Mouse (Mus musculus): ENCODE measurements at regions not wholly inside any gene's neighbourhood (a gene's known extent, or its start where the extent isn't known, plus 50 kb on each side); places are given as distances from the start of the nearest gene placed in this dataset.

- DNase-seq, result no peak
These were observed 71.3 kb upstream of the Cep162 start for GRCm38 (mm10) chr9:87326374-87327295.

- DNase-seq, result no peak
These were observed 68.4 kb upstream of the Cep162 start for GRCm38 (mm10) chr9:87323690-87324089.

DNA sequence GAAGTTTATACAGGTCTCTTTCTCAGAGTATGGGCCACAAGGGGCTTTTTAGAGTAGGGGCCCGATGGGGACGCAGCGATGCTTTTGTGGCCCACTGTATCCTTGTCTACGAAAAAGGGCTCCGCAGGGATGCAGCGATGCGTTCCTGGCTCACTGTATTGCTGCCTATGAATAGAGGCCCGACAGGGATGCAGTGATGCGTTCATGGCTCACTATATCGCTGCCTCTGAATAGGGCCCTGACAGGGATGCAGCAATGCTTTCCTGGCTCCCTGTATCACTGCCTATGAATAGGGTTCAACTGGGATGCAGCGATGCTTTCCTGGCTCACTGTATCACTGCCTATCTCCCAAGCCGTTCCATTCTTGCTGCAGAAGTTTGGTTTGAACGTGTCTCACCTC lies 65.4 kb upstream of the Cep162 start:
- DNase-seq, result no peak

DNA sequence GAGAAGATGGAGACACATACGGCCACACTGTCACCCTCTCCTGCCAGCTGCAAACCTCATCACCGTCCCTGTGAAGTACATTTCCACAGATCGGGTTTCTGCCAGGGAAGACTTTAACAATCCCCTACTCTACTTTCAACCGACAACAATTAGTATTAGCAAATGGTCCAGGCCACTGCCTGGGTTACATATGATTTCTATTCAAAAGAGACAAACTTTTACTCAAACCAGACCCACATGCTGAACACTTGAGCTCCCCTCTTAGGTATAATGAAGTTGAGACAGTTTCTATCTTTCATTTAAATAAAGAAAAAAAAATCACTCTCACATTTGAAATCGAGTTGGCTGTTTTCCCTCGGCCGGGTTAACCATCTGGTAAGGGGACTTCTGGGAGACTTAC lies 63.4 kb upstream of the Cep162 start:
- DNase-seq, result no peak

DNA sequence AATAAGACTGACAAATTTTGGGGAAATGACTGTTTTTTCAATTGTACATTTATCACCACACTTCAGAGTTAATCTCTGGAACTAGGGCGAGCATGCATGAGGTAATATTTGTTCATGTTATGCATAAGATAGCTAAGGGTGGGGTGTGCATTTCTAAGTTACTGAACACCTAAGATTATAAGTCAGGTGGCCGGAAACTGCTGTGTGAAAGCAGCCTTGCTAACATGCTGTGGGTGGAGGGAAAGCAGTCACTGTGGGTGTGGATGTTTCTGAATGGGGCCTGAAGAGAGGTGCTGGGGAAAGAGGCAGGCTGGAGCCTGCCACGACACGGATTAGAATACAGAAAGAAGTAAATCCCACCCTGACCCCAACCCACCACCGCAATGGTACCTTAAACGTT lies 54.8 kb upstream of the Cep162 start:
- DNase-seq, result no peak
